8 mouse cellular contexts compared by ENCODE assay signal in the genomic region with DNA sequence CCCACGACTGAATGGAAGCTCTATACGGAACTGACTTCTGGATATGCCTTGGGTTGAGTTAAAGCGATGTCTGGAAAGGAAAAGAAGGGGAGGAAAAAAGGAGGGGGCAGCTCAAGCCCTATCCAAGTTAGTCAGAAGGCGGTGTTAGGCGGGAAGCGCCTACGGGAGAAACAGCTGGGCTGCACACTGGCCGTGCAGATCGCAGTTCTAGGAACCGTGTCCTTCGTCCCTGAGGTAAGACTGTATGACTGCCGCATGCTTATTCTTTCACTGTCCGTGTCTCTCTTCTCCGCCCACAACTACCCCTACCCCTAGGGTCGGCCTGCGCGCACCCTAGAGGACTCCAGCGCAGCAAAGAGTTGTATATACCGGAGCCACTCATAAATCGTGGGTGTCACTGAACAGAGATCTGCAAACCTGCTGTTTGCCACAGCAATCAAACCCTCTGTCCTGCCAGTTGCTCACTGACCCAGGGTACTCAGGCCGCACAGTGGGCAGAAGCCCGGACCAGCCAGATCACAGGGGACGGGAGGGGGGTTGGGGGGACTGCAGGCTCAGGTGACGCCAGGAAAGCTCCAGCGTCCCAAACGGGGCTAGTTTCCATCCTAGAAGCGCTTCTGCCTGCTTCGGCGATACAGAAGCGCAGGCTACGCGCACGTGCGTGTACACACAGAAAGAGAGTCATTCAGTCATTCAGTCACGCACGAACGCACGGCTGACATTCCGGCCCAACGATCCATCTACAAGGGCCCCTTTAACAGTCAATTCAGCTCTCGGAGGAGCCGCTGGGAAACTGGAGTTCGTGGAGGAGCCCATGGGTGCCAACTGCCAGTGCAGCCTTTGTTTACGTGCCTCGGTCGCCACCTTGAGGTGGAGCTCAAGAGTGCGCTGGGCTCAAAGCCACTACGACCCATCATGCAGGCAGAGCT. TPM values are rescaled to one million over a fixed set of nuclear protein-coding genes. Genes with fewer than 3 reads are reported as not detected.
DNase-seq lines count a peak whose midpoint lies in the region; ATAC-seq and TF ChIP-seq lines count a peak whose summit lies in the region.

No protein-coding gene starts in this region.

- peak overlapping the region; percentile 64 for H3K4me3 ChIP-seq in embryonic facial prominence, embryonic 14.5 days (ENCODE audit: low read depth, low read length)
- peak overlapping the region; percentile 54 for H3K4me3 ChIP-seq in limb, embryonic 14.5 days (replicated peaks; ENCODE audit: low read length)
- H3K4me3 ChIP-seq in midbrain, embryonic 16.5 days (ENCODE audit: low read depth, low read length), result peak overlapping the region; percentile 47

- ATAC-seq in embryonic facial prominence, embryonic 14.5 days (ENCODE audit: low read depth), result peak; percentile 90
- ATAC-seq in limb, embryonic 14.5 days (ENCODE audit: low FRiP score, low read depth), result peak; percentile 77
- ATAC-seq in midbrain, embryonic 16.5 days, result peak; percentile 90

- TF ChIP-seq POLR2A in limb, embryonic 14.5 days (IDR thresholded peaks at IDR 0.05; ENCODE audit: borderline replicate concordance, extremely low read depth, insufficient read depth, insufficient read length), result no peak

- peak overlapping the region; percentile 4 for H3K27ac ChIP-seq in embryonic facial prominence, embryonic 14.5 days (replicated peaks; ENCODE audit: low read depth, low read length)
- peak overlapping the region; percentile 62 for H3K27ac ChIP-seq in limb, embryonic 14.5 days (replicated peaks; ENCODE audit: low read depth, low read length)
- H3K27ac ChIP-seq in midbrain, embryonic 16.5 days (ENCODE audit: low read length), result peak overlapping the region; percentile 63; the same call in 1 of the 2 replicates

- H3K4me1 ChIP-seq in embryonic facial prominence, embryonic 14.5 days (ENCODE audit: control insufficient read depth, insufficient read depth, low read length), result no peaks in the 10 kb centered on the region
- H3K4me1 ChIP-seq in limb, embryonic 14.5 days (ENCODE audit: control insufficient read depth, insufficient read depth, low read length), result peaks cover 11% of the 10 kb centered on the region; the same call in 1 of the 2 replicates
- peaks cover 17% of the 10 kb centered on the region for H3K4me1 ChIP-seq in midbrain, embryonic 16.5 days (ENCODE audit: control insufficient read depth, insufficient read depth, low read length)

- H3K9me3 ChIP-seq in embryonic facial prominence, embryonic 14.5 days (ENCODE audit: control insufficient read depth, low read length), result no peaks in the 10 kb centered on the region
- no peaks in the 10 kb centered on the region for H3K9me3 ChIP-seq in limb, embryonic 14.5 days (ENCODE audit: control insufficient read depth, low read length)
- no peaks in the 10 kb centered on the region for H3K9me3 ChIP-seq in midbrain, embryonic 16.5 days (replicated peaks; ENCODE audit: control insufficient read depth, low read length, poor library complexity, severe bottlenecking)

- DNase-seq in 3T3-L1 (ENCODE audit: low read depth, low spot score), result peak; percentile 74
- DNase-seq in adrenal gland, postnatal 36 days, result peak; percentile 87 to 88
- DNase-seq in embryonic facial prominence, embryonic 14.5 days (ENCODE audit: low spot score), result peak; percentile 92
- DNase-seq in heart, adult 8-10 months (ENCODE audit: low spot score), result peak; percentile 80
- DNase-seq in kidney, adult 8-10 months, result peak; percentile 67 to 90
- peak; percentile 79 for DNase-seq in limb, embryonic 14.5 days (ENCODE audit: low spot score)
- peak; percentile 75 to 85 for DNase-seq in spleen, postnatal 10 days (ENCODE audit: low spot score in 2 of 2)

- no peaks in the 10 kb centered on the region for H3K36me3 ChIP-seq in embryonic facial prominence, embryonic 14.5 days (ENCODE audit: control insufficient read depth, insufficient read depth, low read length)
- H3K36me3 ChIP-seq in limb, embryonic 14.5 days (ENCODE audit: control insufficient read depth, insufficient read depth, low read length), result no peaks in the 10 kb centered on the region; the same call in 1 of the 2 replicates
- H3K36me3 ChIP-seq in midbrain, embryonic 16.5 days (ENCODE audit: control insufficient read depth, insufficient read depth, low read length), result no peaks in the 10 kb centered on the region

- peaks cover 57% of the 10 kb centered on the region for H3K27me3 ChIP-seq in embryonic facial prominence, embryonic 14.5 days (replicated peaks; ENCODE audit: control insufficient read depth, insufficient read depth, low read length)
- H3K27me3 ChIP-seq in limb, embryonic 14.5 days (ENCODE audit: control insufficient read depth, insufficient read depth, low read length), result peaks cover 29% of the 10 kb centered on the region
- H3K27me3 ChIP-seq in midbrain, embryonic 16.5 days (ENCODE audit: control insufficient read depth, insufficient read depth, low read depth, low read length), result peaks cover 27% of the 10 kb centered on the region

- peak overlapping the region; percentile 50 for H3K9ac ChIP-seq in embryonic facial prominence, embryonic 14.5 days (ENCODE audit: low read depth, low read length)
- peak overlapping the region; percentile 65 for H3K9ac ChIP-seq in limb, embryonic 14.5 days (ENCODE audit: low read depth, low read length, severe bottlenecking)
- H3K9ac ChIP-seq in midbrain, embryonic 16.5 days (ENCODE audit: low read depth, low read length), result peak overlapping the region; percentile 63

- peak overlapping the region; percentile 99 for H3K4me2 ChIP-seq in embryonic facial prominence, embryonic 14.5 days (ENCODE audit: low read depth, low read length)
- peak overlapping the region; percentile 96 for H3K4me2 ChIP-seq in limb, embryonic 14.5 days (replicated peaks; ENCODE audit: low read depth, low read length, severe bottlenecking)
- H3K4me2 ChIP-seq in midbrain, embryonic 16.5 days (ENCODE audit: low read length), result peak overlapping the region; percentile 100

- WGBS in embryonic facial prominence, embryonic 14.5 days, result under 1% methylated on average over 48 of the region's 48 CpGs
- WGBS in limb, embryonic 14.5 days, result under 1% methylated on average over 48 of the region's 48 CpGs
- under 1% methylated on average over 48 of the region's 48 CpGs for WGBS in midbrain, embryonic 16.5 days

RNA-seq across cellular contexts. Expression of a gene that starts 0.6 kb away (rescaled TPM):
- 100 to 1,000 TPM; 118 TPM for total RNA-seq in adrenal gland, postnatal 36 days (2021)
- polyA plus RNA-seq in embryonic facial prominence, embryonic 14.5 days (2014; fragmentation: Nextera tagmentation; extraction: Ambion mirVana), result 244 and 274 TPM in 2 replicates
- 10 to 100 TPM; 46.4 to 58.6 (median 54.4) TPM for total RNA-seq in heart, adult 8-10 months (2022)
- 183 and 187 TPM in 2 replicates for polyA plus RNA-seq in limb, embryonic 14.5 days (2012; rRNA removed)
- polyA plus RNA-seq in limb, embryonic 14.5 days (2014; fragmentation: Nextera tagmentation; extraction: Ambion mirVana), result 283 and 299 TPM in 2 replicates
- polyA plus RNA-seq in midbrain, embryonic 16.5 days (2015; fragmentation: Nextera tagmentation; extraction: Ambion mirVana), result 343 and 363 TPM in 2 replicates

RNA-seq across cellular contexts. Expression of a gene that starts 1.2 kb away (rescaled TPM):
- total RNA-seq in adrenal gland, postnatal 36 days (2021), result 10 to 100 TPM; 11.5 to 15.7 TPM
- 46.1 and 49.9 TPM in 2 replicates for polyA plus RNA-seq in embryonic facial prominence, embryonic 14.5 days (2014; fragmentation: Nextera tagmentation; extraction: Ambion mirVana)
- 10 to 100 TPM; 21.3 to 32.2 (median 26.4) TPM for total RNA-seq in heart, adult 8-10 months (2022)
- 21.3 and 34.0 TPM in 2 replicates for polyA plus RNA-seq in limb, embryonic 14.5 days (2012; rRNA removed)
- polyA plus RNA-seq in limb, embryonic 14.5 days (2014; fragmentation: Nextera tagmentation; extraction: Ambion mirVana), result 59.4 and 67.4 TPM in 2 replicates
- polyA plus RNA-seq in midbrain, embryonic 16.5 days (2015; fragmentation: Nextera tagmentation; extraction: Ambion mirVana), result 47.2 and 50.9 TPM in 2 replicates

RNA-seq across cellular contexts. Expression of a gene that starts 44.6 kb away (rescaled TPM):
- total RNA-seq in adrenal gland, postnatal 36 days (2021), result 1 to 10 TPM; 4.2 to 5.4 TPM
- polyA plus RNA-seq in embryonic facial prominence, embryonic 14.5 days (2014; fragmentation: Nextera tagmentation; extraction: Ambion mirVana), result 0.43 and 0.88 TPM in 2 replicates
- 1 to 10 TPM in 2 of 4 experiments, under 1 TPM in 2; 0.57 to 1.3 (median 0.98) TPM for total RNA-seq in heart, adult 8-10 months (2022)
- polyA plus RNA-seq in limb, embryonic 14.5 days (2012; rRNA removed), result 0.79 and 0.87 TPM in 2 replicates
- polyA plus RNA-seq in limb, embryonic 14.5 days (2014; fragmentation: Nextera tagmentation; extraction: Ambion mirVana), result 1.1 and 1.4 TPM in 2 replicates
- 0.93 and 1.0 TPM in 2 replicates for polyA plus RNA-seq in midbrain, embryonic 16.5 days (2015; fragmentation: Nextera tagmentation; extraction: Ambion mirVana)

Comparison
In these comparisons a context has a peak if more than half of its experiments do, and no peak if none do; other contexts are left out.
1. Peak in every context shown above with its lines: DNase-seq, ATAC-seq, H3K4me3 ChIP-seq and H3K27ac ChIP-seq.
2. H3K27ac ChIP-seq: peak in every context shown above with its lines; median percentile 63 in midbrain, embryonic 16.5 days; 62 in limb, embryonic 14.5 days; 4 in embryonic facial prominence, embryonic 14.5 days.